Mouse (Mus musculus): Measurements from ENCODE around the gene Pxylp1.

DNA sequence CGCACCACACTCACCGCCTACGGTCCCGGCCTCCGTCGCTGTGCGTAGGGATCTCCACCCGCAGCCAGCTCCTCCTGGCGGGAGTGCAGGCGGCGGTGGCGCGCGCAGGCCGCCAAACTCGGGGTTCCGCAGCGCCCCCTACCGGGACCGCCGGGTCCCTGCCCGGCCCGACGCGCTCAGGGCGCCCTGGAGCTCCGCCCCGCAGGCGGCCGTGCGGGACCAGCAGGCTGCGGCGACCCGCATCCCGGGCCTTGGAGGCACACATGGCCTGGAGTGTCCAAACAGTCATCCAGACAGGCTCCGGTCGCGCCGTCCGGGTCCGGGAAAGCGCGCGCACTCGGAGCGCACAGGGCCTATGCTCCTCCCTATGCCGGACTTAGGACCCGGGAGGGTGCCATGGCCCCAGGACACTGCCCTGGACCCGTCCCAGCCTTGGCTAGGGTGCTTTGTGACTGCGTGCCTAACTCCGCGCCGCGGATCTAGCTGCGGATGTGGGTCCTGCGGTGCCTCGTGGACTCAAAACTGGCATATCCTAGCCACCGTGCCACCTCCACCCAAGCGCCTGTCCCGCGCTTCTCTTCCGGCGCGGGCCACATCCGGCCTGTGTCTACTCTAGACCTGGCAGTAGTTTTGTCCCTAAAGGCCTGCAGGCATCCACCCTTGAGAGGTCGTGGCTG lies 3.0 kb downstream of the Pxylp1 start:
- peak; percentile 74 for TF ChIP-seq CTCF (IDR thresholded peaks at IDR 0.05)
- no peak for TF ChIP-seq EP300 (IDR thresholded peaks at IDR 0.05)
